Mouse (Mus musculus) lung, adult 18-20 months (tissue): Measurements from ENCODE around the gene Gm3512.
"Not testable (repeated sequence)": the region's sequence is repeated elsewhere in the genome, so short reads cannot be mapped to it uniquely, and the experiment has no call there.

ENCODE experiments used
- DNase-seq, 2 experiments: peaks; one replicate each; pipeline ENCODE4 v3.0.0; 2022; ENCODE audit warnings: mixed read lengths in 2 of 2

Gm3512 gene

GRCm38 (mm10) chr14:7174483-7174971 is at the start of gene Gm3512:
TSS of gene Gm3512 (minus strand) at chr14:7174533.
- not testable (repeated sequence) for DNase-seq

GRCm38 (mm10) chr14:7200070-7200469 is 25.7 kb upstream of the Gm3512 start:
- DNase-seq = peak in 1 of 2 experiments; percentile 2

GRCm38 (mm10) chr14:7194440-7194839 is 20.1 kb upstream of the Gm3512 start, which contains the start of gene Gm16434:
TSS of gene Gm16434 (minus strand) at chr14:7194540.
- not testable (repeated sequence) for DNase-seq

GRCm38 (mm10) chr14:7125312-7125711 is 49.0 kb downstream of the Gm3512 start, which contains the start of gene Gm6676:
TSS of gene Gm6676 (minus strand) at chr14:7125412.
- DNase-seq = not testable (repeated sequence)

- DNase-seq = peak in 1 of 2 experiments; percentile 0
These were observed 69.1 kb downstream of the Gm3512 start for GRCm38 (mm10) chr14:7105124-7105802.
